Mouse (Mus musculus): ENCODE data around the gene Mmrn2. TPM values are rescaled to one million over a fixed set of nuclear protein-coding genes. Genes with fewer than 3 reads are reported as not detected.

Mmrn2 gene
- total RNA-seq (2017): not detected in 2 replicates

DNA sequence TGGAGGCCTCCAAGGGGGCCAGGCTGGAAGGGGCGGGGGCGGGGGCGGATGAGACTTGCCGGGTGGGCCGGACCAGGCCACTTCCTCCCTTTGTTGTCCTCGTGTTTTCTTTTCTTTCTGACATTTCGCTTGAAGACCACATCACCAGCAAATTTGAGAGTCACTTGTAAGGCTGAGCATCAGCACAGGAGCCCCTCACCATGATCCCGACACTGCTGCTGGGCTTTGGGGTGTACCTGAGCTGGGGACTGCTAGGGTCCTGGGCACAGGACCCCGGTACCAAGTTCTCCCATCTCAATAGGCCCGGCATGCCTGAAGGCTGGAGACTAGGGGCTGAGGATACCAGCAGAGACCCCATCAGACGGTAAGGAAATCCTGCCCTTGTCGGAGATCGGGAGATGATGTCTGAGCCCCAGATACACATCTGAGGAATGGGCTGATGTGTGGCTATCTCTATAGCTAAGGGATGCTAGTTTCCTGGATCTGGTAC, at the start of gene Mmrn2:
Gene Mmrn2, plus strand, starts transcription at position 51 of the 490 bp plus-strand sequence.
- ATAC-seq (replicated peaks; ENCODE audit: low read depth, poor library complexity, severe bottlenecking): no peak

DNA sequence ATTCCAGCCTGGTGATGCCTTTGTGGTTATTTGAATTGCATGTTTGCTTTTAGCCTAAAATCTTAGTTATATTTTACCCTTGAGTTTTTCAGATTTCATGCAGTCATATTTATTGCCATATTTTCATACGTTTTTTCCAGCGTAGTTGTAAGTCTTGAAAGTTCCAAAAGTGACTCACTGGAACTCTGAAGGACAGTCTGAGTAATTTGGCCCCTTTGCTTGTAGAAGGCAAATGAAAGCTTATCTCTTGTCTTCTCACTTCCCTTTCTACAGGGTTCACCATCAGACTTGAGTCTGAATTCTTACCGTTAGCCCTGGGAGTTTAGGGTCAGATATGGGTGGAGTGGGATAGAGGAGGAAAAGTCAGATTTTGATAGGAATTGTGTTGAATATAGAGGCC, 48.7 kb upstream of the Mmrn2 start:
- ATAC-seq (replicated peaks; ENCODE audit: low read depth, poor library complexity, severe bottlenecking): no peak

DNA sequence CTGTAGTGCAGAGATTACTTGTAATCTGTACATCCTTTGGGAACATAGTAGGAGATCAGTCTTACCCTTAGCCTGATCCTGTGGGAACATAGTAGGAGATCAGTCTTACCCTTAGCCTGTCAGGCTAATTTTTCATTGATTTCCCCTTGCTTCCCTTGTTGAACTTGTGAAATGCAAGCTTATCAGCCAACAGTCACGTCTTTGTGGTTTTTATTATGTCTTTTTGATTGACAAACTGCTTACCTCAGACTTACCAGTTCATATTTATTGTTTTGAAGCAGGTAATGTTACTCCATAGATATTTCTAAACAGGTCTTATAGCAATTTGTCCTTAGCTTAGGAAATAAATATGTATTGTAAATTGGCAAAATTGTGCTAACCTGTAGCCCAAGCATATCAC, 47.6 kb upstream of the Mmrn2 start:
- no peak for ATAC-seq (replicated peaks; ENCODE audit: low read depth, poor library complexity, severe bottlenecking)

DNA sequence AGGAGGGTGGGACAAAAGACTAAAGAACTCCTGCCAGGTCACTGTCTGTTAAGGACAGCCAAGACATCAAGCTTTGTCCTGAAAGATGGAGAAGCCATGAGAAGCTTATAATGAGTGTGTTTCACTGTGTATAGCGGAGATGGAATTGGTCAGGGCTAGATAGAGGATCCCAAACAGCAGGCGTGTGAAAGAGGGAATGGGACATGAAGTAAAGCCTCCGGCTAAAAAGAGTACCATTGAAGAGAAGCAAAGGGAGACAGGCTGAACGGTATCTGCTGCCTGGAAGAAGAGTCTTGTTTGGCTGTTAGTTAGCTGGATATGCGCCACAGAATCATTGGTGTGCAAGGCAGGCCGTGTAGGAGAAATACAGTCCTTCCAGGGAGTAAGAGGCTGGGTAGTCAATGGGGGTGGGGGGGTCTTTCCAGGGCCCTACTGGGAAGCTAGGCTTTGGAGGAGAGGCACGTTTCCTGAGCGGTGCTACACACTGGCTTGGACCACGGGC, 44.6 kb upstream of the Mmrn2 start:
- ATAC-seq (replicated peaks; ENCODE audit: low read depth, poor library complexity, severe bottlenecking): no peak

DNA sequence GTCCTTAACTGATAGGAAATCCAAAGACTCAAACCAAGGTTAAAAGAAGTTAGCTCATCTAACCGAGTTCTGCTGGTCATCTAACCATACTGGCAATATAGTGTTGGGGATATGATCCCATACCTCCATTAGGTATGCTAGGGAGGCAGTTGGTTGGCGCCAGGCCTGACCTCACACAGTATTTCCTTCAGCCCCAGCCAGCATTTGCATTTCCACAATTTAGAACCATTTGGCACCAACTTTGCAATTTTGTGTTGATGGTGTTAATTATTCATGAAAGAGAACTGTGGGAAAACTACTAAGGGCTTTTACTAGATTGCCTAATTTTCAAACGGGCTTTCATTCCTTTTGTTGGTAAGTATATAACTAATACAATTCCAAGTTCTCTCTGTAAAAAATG, 43.4 kb upstream of the Mmrn2 start:
- no peak for ATAC-seq (replicated peaks; ENCODE audit: low read depth, poor library complexity, severe bottlenecking)

DNA sequence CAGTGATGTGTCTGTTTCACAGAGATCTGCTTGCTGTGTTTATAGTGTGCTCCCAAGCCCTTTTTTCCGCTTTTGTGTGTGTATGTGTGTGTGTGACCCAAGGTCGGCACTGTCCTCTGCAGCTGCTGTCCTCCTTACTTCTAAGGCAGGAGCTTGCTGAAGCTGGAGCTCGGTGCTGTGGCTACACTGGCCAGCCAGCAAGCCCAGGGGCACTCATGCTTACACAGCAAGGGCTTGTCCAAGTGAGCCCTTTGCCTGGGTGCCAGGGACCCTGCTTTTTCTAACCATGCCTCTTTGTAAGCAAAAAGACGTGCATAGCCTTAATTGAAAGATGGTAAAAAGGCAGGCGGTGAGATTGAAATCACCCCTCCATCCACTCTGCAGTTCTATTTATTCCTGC, 42.8 kb upstream of the Mmrn2 start:
- ATAC-seq (replicated peaks; ENCODE audit: low read depth, poor library complexity, severe bottlenecking): no peak

DNA sequence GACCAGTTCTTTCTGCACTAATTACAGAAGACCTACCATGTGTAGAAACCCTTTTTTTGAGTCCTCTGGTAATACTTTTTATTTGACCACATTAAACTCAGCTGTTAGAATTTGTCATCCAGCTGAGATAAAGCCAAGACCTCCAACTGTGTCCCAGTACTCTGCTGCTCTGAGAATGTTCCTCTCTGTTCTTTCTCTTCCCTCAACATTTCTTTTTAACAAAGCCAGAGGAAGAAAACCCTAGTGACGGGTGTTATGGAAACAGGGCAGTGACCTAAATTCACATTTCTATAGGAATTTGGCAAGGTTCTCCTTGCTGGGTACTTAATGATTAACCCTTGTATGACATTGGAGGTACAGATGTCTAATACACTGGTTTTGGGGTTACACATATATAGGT, 35.8 kb upstream of the Mmrn2 start:
- ATAC-seq (replicated peaks; ENCODE audit: low read depth, poor library complexity, severe bottlenecking): no peak

DNA sequence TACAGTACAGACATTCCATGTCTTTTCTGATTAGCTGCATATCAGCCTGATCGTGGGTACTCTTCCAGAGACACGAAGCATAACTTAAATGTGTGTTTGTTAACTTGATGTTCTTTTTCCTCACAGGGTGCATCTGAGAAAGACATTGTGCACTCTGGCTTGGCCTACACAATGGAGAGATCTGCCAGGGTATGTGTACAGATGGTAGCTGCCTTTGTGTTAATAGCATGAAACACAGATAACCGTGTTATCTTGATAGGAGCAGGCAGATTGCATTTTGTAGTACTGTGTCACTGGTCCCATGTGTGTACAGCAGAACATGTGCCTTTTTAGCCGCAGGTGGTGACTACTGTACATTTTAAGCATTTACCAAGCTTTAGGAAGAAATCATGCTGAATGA, 33.3 kb upstream of the Mmrn2 start:
- no peak for ATAC-seq (replicated peaks; ENCODE audit: low read depth, poor library complexity, severe bottlenecking)

DNA sequence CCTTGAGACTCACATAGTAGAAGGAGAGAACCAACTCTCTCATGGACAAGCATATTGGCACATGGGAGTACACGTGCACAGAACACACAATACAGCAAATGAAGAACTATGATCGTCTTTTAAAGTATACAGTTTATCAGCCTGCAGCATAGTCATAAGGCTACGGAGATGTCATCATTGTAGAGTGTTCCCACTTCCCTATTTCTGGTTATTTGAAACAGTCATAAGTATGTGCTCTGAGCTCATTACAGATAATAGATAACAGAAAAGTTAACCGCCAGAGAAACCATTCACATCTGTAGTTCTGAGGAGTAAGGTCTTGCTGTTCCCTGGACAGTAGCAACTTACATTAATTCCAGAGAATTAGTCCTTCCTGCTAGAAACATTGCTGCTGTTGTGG, 32.2 kb upstream of the Mmrn2 start:
- ATAC-seq (replicated peaks; ENCODE audit: low read depth, poor library complexity, severe bottlenecking): peak; percentile 90

DNA sequence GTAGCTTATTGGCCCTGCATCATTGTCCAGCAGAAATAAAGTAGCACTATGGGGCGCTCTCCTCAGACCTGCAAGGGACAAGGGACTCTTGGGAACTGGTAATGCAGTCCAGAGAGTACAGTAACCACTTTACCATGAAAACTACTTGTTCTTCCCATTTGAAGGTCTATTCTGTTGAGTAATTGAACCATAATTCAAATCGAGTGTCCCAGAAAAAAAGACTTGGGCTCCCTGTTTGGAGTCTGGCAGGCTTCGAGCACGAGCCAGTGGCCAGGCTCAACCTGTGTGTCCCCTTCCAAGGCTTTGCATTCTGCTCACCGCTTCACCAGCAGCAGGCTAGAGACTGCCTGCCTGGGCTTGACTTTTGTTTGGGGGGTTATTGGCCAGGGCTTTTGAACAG, 30.9 kb upstream of the Mmrn2 start:
- no peak for ATAC-seq (replicated peaks; ENCODE audit: low read depth, poor library complexity, severe bottlenecking)

DNA sequence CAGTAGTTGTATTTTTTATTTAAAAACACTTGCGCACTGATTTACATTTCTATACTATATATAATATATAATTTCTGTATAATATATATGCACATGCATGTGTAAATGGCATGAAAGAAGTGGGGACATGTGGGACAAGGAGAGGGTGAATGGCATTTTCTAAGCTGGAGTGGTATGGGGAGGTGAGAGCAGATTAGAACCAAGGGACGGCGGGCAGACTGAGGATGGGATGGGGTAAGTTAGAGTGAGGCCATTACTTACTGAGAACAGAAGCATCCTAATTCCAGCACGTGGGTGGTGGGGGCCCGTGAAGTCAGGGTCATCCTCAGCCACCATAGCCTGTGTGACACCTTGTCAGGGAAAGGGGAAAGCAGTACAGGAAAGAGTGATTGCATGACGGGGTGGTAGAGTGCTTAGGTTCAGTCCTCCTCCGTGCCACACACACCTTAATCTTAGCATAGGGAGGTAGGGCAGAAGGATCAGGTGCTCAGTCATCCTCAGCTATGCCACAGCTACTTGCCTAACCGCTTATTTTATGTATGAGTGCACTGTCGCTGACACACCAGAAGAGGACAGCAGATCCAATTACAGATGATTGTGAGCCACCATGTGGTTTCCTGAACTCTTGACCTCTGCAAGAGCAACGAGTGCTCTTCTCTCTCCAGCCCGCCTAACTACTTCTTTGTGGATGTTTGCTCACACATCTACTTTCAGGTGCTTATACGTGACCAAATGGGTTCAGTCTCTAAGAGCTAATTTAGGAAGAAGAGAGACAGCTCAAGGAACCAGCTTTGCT, 29.3 kb upstream of the Mmrn2 start:
- no peak for ATAC-seq (replicated peaks; ENCODE audit: low read depth, poor library complexity, severe bottlenecking)

DNA sequence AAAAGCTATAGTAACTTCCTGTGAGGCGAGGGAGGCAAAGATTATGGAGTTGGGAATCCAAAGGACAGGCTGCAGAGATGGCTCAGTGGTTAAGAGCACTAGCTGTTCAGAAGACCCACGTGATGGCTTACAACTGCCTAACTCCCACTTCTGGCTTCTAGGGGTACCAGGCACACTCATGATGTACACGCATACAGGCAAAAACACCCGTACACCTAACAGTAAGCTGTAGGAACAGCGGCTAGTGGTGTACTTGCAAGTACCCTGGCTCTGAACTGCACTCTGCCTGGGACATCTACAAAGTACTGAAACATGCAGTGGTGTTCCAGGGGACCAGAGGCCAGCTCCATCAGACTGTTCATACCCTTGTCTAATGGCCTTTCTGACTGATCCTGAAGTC, 28.2 kb upstream of the Mmrn2 start:
- ATAC-seq (replicated peaks; ENCODE audit: low read depth, poor library complexity, severe bottlenecking): no peak

DNA sequence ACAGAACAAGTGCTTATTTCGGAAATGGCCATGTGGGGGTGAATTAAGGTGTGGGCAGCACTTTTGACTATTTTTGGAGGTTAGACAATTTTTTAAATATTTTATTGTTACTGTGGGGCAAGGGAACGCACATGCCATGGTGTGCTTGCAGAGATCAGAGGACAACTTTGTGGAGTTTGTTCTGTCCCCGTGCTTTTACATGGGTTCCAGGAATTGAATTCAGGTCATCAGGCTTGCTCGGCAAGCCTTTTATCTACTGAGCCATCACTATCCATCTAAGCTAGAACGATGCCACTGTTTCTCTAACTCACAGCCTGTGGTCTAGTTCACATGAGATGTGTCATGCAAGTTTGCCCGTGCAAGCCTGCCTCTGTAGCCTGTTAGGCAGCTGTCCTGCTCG, 27.0 kb upstream of the Mmrn2 start:
- no peak for ATAC-seq (replicated peaks; ENCODE audit: low read depth, poor library complexity, severe bottlenecking)

DNA sequence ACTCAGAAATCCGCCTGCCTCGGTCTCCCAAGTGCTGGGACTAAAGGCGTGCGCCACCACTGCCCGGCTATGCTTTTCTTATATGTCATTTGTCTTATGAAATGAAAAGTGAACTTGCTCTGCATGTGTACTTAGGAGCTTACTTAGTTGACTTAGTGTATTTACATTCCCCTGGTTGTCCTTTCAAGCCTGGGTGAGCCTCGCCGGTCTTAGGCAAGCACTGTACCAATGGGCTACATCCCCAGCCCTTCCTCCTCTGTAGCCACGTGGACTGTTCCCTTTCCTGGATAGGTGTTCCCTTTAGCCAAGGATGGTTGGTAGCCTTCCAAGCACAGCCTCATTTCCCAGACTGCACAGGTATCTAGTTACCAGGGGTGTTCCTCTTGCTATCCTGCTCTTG, 26.3 kb upstream of the Mmrn2 start:
- no peak for ATAC-seq (replicated peaks; ENCODE audit: low read depth, poor library complexity, severe bottlenecking)

DNA sequence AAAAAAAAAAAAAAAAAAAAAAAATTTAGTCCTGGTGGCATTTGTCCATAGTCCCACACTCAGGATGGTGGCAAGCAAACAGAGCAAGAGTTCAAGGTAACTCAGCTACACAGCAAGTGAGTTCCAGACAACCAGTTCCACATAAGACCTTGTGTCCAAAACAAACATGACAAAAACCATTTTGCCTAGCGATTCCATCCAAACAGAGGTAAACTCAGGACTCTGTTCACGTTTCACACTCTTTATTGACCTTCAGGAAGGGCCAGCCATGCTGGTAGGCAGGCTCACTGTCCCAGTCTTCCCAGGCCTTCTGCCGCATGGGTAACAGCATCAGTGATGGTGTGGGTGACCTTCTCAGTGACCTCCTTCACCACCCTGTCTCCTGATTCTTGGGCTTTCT, 23.6 kb upstream of the Mmrn2 start:
- no peak for ATAC-seq (replicated peaks; ENCODE audit: low read depth, poor library complexity, severe bottlenecking)

DNA sequence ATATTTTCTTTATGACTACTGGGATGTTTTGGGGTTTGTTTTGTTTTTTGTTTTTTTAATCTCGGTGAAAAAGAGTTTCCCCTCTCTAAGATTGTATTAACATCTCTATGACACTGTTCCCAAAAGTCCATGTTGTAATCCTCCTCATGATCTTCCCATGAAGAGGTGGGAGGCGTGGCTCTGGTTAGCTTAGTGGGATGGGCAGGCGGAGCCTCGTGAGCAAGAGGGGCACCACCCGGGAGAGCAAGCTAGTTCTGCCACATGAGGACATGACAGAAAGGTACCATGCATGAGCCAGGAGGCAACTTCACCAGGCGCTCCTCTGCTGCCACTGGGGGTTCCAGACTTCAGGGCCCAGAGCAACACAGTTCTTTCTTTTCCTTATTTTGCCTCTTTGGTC, 22.7 kb upstream of the Mmrn2 start:
- ATAC-seq (replicated peaks; ENCODE audit: low read depth, poor library complexity, severe bottlenecking): no peak

DNA sequence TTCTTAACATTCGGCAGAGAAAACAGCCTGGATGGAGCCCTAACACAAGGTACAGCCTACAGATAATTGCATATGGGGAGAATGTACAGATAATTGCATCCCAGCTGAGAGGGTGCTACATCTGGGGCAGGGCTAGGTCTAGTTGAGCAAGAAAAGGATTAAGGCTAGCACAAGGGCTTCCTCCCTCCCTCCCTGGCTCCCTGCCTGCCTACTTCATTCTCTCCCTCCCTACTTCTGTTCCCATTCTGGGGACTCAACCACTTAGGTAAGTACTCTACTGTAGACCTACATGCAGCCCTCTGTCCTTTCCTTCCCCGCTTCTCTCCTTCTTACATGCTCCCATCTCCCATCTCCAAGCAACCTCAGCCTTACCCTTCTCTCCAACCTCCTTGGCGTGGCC, 21.9 kb upstream of the Mmrn2 start:
- ATAC-seq (replicated peaks; ENCODE audit: low read depth, poor library complexity, severe bottlenecking): no peak

DNA sequence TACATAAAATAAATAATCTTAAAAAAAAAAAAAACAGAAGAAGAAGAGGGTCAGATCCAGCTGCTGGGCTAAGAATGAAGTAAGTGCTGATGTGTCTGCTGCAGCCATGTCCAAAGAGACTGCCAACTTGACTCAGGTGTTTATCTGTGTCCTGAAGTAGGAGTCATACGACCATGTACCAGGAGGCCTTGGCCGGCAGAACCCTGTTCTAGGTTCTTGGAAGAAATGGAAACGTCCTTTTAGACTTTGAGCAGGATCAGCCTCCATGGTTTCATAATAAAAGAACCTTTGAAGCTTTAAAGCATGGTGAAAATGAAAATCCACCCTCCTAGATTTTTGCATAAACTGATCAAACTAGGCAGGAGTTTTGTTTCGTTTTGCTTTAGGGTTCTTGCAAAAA, 20.8 kb upstream of the Mmrn2 start:
- no peak for ATAC-seq (replicated peaks; ENCODE audit: low read depth, poor library complexity, severe bottlenecking)

DNA sequence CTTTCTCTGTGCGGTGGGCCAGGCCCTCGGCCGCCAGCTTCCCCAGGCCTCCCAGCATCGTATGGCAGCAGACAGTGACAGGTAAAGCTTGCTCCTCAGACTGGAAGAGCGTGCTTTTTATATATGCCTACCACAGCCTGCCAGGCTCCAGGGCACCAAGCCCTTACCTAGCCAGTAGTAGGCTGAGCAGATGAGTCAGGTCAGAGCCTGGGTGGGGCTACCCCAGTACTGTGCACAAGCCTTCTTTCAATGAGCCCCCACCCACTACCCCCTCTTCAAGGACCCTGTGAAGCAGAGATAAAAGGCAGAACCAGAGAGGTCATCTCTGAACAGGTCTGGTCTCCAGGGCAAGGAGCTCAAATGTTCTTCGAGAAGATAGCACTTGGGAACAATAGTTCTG, 20.0 kb upstream of the Mmrn2 start, which contains the start of gene Fam25c:
Gene Fam25c, minus strand, starts transcription at position 133 of the 400 bp plus-strand sequence.
- no peak for ATAC-seq (replicated peaks; ENCODE audit: low read depth, poor library complexity, severe bottlenecking)

DNA sequence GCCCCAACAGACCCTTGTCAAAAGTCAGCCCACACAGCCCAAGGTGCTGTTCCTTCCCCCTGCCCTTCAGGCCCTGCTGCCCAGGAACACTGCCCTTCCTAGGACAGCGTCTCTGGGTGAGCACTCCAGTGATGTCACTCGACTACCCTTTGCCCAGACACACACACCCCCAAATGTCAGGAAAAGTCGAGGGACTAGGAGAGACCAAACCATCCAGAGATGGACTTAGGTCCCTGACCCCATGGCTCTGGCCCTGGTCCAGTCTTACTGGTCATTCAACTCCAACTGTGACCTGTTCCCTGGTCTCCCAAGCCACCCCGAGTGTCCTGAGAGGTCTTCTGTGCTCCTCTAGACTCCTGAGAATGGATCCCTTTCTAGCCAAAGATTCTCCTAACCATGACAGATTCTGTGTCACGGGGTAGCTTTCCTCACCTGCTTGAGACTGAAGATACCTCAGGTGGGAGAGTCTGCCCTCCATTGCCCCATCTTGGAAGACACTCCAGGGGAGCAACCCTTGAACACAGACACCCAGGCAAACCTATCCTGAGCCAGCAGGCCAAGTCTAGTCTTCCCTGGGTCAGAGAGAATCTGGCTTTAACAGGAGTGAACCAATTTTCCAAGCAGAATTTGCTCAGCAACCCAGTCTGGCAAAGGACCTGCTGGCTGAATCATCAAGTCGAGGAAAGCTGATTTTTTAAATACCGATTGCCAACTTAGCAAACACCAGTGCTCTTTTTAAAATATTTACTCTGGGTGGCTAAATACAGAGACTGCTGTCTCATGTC, 17.4 kb upstream of the Mmrn2 start:
- ATAC-seq (replicated peaks; ENCODE audit: low read depth, poor library complexity, severe bottlenecking): no peak

DNA sequence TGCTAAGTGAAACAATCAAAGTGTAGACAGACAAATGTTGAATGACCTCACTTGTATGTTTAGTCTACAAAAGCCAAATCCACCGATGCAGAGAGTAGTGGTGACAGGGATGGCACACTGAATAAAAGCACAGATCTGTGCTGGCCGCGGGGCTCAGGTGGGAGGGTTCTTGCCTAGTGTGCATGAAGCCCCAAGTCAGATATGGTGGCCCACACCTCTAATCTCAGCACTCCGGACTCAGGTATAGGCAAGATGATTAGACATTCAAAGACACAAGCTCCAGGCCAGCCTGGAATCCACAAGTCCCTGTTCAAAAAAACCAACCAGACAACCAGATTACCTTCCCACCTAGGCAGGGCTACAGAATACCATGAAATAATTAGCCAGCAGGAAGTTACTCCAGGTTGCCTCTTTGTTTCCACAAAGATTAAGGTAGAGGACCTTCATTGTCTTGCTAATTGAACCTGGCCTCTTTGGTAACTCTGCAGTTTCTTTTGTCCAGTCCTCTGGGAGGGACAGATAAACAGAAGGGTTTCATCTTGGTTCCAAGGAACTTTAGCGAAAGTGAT, 15.5 kb upstream of the Mmrn2 start:
- ATAC-seq (replicated peaks; ENCODE audit: low read depth, poor library complexity, severe bottlenecking): no peak

Measured in common myeloid progenitor, adult 5-6 weeks (primary cell).